Mouse (Mus musculus) embryonic fibroblast, embryonic 13.5 days (primary cell): ENCODE data around the gene Ciart. TPM values are rescaled to one million over a fixed set of nuclear protein-coding genes. Genes with fewer than 3 reads are reported as not detected.
A peak's percentile ranks its signal among the peaks of the same experiment; 100 is the strongest.
"Not testable (repeated sequence)": the region's sequence is repeated elsewhere in the genome, so short reads cannot be mapped to it uniquely, and the experiment has no call there.

Source experiments
- H3K27ac ChIP-seq: 2 replicates; pipeline ENCODE4 v1.5.1; 2012; ENCODE audit warnings: low read length, control low read depth, inconsistent platforms; ENCODE audit not compliant: insufficient read depth
- H3K4me1 ChIP-seq: 2 replicates; pipeline ENCODE4 v1.6.1; 2011; ENCODE audit warnings: low read length; ENCODE audit not compliant: control insufficient read depth, insufficient read depth
- H3K4me3 ChIP-seq: 2 replicates; pipeline ENCODE4 v1.5.1; 2011; ENCODE audit warnings: mild to moderate bottlenecking, control low read depth, low read length; ENCODE audit not compliant: insufficient read depth
- CTCF ChIP-seq: IDR thresholded peaks from 2 replicates; pipeline ENCODE4 v1.5.1; 2011; ENCODE audit warnings: mild to moderate bottlenecking, control low read depth, low read length, moderate library complexity, borderline replicate concordance; ENCODE audit not compliant: insufficient read depth
- POLR2A ChIP-seq: IDR thresholded peaks from 2 replicates; pipeline ENCODE4 v1.6.1; 2011; ENCODE audit warnings: low read depth, mild to moderate bottlenecking, control low read depth, low read length, moderate library complexity
- polyA plus RNA-seq: library from polyadenylated mRNA; stranded (reverse); fragments of >200 nt; gene quantifications from 2 replicates; pipeline ENCODE4 v1.2.4, GENCODE M21; 2011; ENCODE audit warnings: low read depth; ENCODE audit not compliant: missing spikeins, insufficient read length

Gene Ciart
- polyA plus RNA-seq, 1 experiment, result 7.8 TPM

GRCm38 (mm10) chr3:95901616-95902372 is 19.7 kb upstream of the Ciart start:
- TF ChIP-seq POLR2A (no peak), CTCF (no peak)
- Histone ChIP-seq H3K27ac (no peak overlapping the region), H3K4me1 (no peaks in the 10 kb centered on the region), H3K4me3 (no peak overlapping the region)

GRCm38 (mm10) chr3:95899800-95900524 is 17.9 kb upstream of the Ciart start:
- TF ChIP-seq CTCF, result no peak
- TF ChIP-seq POLR2A, result no peak
- Histone ChIP-seq H3K4me3 (no peak overlapping the region), H3K27ac (no peak overlapping the region), H3K4me1 (no peaks in the 10 kb centered on the region)

GRCm38 (mm10) chr3:95895501-95895900 is 13.4 kb upstream of the Ciart start:
- not testable (repeated sequence) for H3K27ac ChIP-seq, H3K4me3 ChIP-seq

GRCm38 (mm10) chr3:95894317-95895160 is 12.5 kb upstream of the Ciart start:
- TF ChIP-seq POLR2A (peak; percentile 6; the same call in 1 of the 2 replicates), CTCF (no peak)
- Histone ChIP-seq H3K27ac (peak overlapping the region; percentile 76), H3K4me1 (peaks cover 2% of the 10 kb centered on the region; the same call in 1 of the 2 replicates)

More at GRCm38 (mm10) chr3:95895501-95895900, 13.4 kb upstream of the Ciart start:
- H3K4me1 ChIP-seq, result not testable (repeated sequence)

GRCm38 (mm10) chr3:95893606-95894316 is 11.7 kb upstream of the Ciart start, which contains the start of gene Aph1a:
Aph1a (plus strand) TSS chr3:95893969.
- peak within 1 kb of the TSS; percentile 80 for H3K27ac ChIP-seq
- TF ChIP-seq POLR2A, result peak; percentile 89

More at GRCm38 (mm10) chr3:95894317-95895160, 12.5 kb upstream of the Ciart start:
- peak overlapping the region; percentile 95 for H3K4me3 ChIP-seq

GRCm38 (mm10) chr3:95893126-95893525 is 11.1 kb upstream of the Ciart start:
- TF ChIP-seq CTCF (no peak), POLR2A (no peak)
- Histone ChIP-seq H3K27ac (peak overlapping the region; percentile 80), H3K4me1 (peaks cover 2% of the 10 kb centered on the region; the same call in 1 of the 2 replicates), H3K4me3 (peak overlapping the region; percentile 40)

More at GRCm38 (mm10) chr3:95893606-95894316, 11.7 kb upstream of the Ciart start, which contains the start of gene Aph1a:
- peak within 1 kb of the TSS; percentile 95 for H3K4me3 ChIP-seq
- H3K4me1 ChIP-seq, result not testable (repeated sequence)

GRCm38 (mm10) chr3:95892066-95893052 is 10.3 kb upstream of the Ciart start:
- Histone ChIP-seq H3K4me1 (peaks cover 2% of the 10 kb centered on the region; the same call in 1 of the 2 replicates), H3K4me3 (no peak overlapping the region), H3K27ac (no peak overlapping the region)
- TF ChIP-seq CTCF (no peak), POLR2A (no peak)

GRCm38 (mm10) chr3:95891211-95892065 is 9.4 kb upstream of the Ciart start, which contains the start of gene BC028528:
BC028528 (minus strand) TSS chr3:95892005.
- Histone ChIP-seq H3K4me1 (peaks cover 2% of the 10 kb centered on the region; the same call in 1 of the 2 replicates), H3K4me3 (peak within 1 kb of the TSS; percentile 30), H3K27ac (peak within 1 kb of the TSS; percentile 76)
- TF ChIP-seq CTCF, result no peak
- peak; percentile 51 for TF ChIP-seq POLR2A
